Mouse (Mus musculus): ENCODE measurements around the gene Slc38a1. TPM values are rescaled to one million over a fixed set of nuclear protein-coding genes. Genes with fewer than 3 reads are reported as not detected.

Slc38a1 gene
- 100 to 1,000 TPM in 1 of 2 experiments, 10 to 100 TPM in 1; 98.2 to 103 TPM for total RNA-seq (2021)

DNA sequence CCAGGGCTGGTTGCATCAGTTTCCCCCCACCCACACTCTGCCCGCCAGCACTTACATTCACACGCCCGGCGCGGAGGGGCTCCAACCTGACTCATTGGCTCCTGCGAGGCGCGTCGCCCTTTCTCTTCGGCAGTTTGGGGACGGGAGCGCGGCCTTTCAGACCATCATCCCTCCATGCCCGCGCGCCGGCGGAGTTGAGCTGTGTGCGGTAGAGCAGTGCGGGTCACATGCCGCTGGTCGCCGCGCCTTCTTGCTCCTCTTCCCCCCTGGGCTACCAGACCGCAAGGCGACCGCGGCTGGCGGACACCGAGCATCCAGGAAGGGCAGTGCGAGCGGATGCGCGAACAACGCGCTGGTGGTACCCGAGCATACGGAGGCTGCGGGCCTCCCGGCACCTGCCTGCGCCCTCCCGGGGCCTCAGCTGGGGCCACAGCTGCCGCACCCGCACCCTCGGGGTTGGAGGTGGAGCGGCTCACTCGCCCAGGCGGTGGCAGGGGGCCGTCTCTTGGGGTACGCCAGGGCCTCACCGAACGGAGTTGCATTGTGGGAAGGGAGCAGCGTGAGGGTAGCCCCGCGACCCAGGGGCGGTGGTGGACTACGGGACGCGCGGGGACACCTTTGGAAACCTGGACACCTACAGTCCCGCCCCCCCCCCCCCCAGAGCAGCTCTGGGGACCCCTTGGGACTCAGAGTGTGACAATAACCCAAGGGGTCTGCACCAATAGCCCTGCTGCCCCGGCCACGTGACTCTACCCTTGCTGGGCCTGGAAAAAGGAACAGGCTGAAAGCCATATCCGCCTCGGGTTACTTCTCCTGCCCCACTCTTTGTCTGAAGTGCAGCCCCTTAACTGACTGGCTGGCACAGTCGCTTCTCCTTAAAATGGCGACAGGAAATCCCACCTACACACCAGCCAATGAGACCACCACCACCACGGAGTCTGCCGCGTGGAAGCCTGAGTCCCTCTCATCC is at the start of gene Slc38a1:
Gene Slc38a1 (minus strand): TSS at position 478 of the 970 bp plus-strand sequence.
- intact Hi-C loops (cut with DNase I), result loop anchor here (5.0 kb wide), 1 partner anchor 180 kb away; the partner anchor contains the start of gene Scaf11

DNA sequence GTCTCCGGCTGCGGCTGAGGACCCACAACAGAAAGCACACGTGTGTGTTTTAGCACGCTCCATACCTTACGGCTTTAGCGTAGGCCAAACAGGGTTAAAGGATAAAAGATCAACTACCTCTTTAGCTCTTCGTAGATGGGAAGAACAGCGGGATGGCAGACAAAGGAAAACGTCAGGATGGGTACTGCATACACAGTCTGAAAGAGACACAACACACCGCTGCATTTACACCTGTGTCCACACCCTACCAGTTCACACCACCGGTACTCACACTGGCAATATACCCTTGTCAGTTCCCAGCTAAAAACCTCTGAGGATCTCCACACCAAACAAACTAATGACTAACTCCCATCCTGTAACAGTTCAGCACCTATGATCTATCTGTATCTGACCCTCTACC is 49.7 kb upstream of the Slc38a1 start:
- no peak for DNase-seq (ENCODE audit: low spot score in 2 of 2)
- intact Hi-C loops (cut with DNase I), result no loop called here

More for the DNA sequence above, at the start of gene Slc38a1:
- DNase-seq (ENCODE audit: low spot score in 2 of 2), result peak; percentile 59

DNA sequence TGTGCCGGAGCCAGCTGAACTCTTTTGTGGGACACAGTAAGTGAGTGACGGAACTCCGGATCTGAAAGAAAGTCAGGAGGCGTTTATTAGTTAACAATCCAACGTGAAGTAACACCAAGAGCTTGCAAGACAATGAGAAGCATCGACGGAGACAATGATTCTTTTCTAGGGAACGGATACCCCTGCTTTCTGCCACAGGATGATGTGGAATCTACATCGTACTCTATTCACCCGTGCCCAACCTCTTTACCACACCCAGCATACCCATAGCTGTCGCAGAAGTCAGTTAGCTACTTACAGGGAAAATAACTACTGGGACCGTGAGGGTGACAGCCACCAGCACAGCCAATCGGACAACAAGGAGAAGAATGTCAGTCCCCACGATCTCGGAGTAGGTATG is 48.7 kb upstream of the Slc38a1 start:
- no peak for DNase-seq (ENCODE audit: low spot score in 2 of 2)
- intact Hi-C loops (cut with DNase I), result no loop called here

DNA sequence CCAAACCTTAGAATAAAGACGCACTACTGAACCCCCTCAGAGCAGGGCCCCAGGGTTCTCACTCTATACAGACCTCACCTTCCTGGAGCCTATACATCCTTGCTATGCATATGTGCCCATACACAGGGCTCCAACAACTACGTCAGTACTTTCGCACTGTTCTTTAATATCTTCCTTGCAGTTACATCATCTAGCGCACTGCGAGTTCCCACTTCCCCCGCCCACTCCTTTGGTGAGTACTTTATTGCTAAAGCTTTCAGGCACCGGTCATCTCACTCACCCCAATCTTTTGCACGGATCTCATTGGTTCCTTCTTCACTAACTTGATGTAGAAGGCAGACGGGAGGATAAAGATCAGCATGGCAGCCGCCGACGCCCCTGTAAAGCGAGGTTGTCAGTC is 48.1 kb upstream of the Slc38a1 start:
- intact Hi-C loops (cut with DNase I), result no loop called here

DNA sequence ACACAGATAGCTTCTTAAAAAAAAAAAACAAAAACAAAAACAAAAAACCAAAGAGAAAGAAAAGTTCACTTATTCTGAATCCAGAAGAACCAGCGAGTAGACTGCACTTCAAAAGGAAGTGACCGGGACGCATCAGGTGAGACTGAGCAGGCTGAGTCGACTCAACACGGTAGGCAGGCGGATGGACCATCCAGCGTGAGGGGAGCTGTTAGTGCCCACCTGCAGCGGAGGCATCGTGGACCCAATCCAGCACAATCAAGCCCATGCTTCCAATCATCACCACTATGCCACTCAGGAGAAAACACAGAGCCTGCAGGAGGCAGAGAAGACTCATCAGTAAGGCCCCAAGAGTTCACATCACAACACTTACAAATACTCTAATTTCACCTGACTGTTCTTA is 47.2 kb upstream of the Slc38a1 start:
- DNase-seq (ENCODE audit: low spot score in 2 of 2), result no peak
- intact Hi-C loops (cut with DNase I), result no loop called here

More for the DNA sequence above, 48.1 kb upstream of the Slc38a1 start:
- peak in 1 of 2 experiments; percentile 41 for DNase-seq (ENCODE audit: low spot score in 2 of 2)

DNA sequence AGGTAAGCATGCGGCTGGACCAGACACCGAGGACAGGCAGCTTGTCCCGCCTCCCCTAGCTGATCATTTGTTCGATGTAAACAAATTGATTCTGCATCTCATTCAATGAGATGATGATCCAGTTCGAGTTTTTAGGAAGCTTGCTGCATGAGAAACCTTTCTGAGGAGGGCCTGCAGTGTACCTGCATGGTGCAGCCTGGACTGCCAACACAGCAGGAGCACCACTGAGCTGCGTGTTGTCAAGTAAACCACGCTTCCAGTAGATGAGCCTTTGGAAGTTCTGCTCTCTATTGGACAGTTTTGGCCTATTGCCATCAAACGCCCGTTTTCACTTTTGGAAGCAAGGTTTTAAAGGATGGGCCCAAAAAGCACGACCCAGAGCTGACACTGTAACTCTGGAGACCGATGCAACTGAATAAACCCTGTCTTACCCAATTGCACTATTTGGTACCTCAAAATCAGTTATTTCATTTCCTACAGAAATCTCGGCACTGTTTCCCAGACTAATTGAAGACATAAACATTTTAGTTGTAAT is 46.1 kb upstream of the Slc38a1 start:
- intact Hi-C loops (cut with DNase I), result no loop called here
- no peak for DNase-seq (ENCODE audit: low spot score in 2 of 2)

DNA sequence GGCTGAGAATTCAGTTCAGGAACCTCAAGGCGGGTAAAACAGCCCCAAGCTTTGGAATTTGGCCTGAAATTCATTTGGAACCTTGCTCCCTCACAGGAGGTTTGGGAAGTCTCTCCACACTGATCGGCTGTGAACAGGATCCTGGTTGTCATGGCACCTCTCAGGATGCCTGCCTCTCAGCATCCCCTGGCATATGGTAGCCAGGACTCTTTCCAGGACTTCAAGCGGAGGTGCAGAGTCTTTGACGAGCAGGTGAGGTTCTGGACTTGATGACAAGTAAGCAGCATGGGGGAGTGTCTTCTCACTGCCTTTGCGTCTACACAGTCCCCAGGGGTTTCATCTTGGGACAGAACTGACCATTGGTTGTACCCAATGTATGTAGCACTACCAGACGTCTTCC is 45.3 kb upstream of the Slc38a1 start:
- no peak for DNase-seq (ENCODE audit: low spot score in 2 of 2)
- intact Hi-C loops (cut with DNase I), result no loop called here

DNA sequence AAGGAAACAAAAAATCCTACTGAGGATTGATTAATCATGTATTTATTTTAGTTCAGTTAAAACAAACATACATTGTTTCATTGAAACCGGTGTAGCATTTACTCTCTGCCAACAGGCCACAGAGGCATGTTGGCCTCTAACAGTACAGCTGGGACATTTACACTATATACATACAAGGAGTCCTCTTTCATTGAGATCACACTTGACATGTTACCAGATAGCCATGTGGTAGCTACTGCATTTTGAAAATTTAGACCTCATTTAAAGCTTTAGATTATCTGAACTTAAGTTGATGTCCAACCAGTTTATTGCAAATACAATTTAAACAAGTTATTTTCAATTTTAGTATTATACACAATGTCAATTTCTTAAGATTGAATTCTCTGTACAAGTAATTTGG is 44.7 kb upstream of the Slc38a1 start:
- DNase-seq (ENCODE audit: low spot score in 2 of 2), result no peak
- intact Hi-C loops (cut with DNase I), result no loop called here

DNA sequence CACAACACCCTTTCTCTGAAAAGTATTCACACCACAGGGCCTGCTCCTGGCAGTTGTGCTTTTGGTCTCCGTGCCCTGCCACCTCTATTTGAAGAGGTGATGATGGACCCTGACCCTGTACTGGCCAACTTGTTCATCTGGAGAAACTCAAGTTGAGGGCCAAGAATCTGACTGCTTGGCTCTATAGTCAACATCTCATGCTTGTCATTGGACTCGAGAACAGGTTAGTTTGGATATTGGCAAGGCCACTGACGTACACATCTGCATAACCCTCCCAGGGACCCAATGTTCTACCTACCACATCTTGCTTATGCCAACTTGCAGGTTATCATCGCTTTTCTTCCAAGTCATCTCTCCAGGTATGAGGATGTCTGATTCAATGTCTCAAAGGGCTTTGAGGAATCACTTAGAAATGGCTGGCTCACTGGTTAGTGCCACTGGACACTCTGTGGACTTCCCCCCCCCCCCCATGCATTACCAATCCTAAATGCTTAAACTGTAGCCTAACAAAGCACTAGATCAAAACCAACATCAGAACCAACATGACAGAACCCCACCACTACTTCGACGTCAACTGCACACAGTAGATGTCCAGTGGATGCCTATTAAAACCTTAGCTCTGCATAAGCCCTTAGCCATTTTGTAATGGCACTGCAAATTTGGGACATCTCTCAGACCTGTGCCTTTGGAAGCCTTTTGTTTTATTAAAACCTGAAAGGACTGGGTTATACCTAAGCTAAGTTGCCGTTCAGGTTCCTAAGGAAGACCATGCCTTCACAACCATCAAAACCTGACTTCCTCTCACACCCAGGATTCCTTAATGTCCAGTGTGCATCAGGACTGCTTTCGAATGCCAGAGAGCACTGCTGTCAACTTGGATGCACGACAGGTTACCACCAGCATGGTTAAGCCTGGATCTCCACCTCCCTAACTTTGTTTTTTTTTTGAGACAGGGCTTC is 43.8 kb upstream of the Slc38a1 start:
- intact Hi-C loops (cut with DNase I), result no loop called here
- DNase-seq (ENCODE audit: low spot score in 2 of 2), result no peak

DNA sequence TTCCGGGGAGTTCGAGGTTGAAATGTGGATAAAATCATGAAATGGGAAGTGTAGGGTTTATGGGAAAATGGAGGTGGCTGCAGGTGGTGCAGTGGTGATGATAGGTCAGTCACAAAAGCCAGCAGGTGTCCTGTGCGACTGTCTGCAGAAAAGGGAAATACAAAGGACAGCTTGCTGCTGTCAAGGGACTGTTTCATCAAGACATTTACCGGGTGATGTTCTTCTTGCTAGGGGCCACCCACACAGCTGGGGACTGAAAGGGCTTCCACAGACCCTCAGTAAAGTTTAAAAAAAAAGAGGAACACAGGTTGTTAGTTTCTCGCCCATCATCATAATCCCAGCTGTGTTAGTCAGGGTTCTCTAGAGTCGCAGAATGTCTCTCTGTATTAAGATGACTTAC is 42.6 kb upstream of the Slc38a1 start:
- DNase-seq (ENCODE audit: low spot score in 2 of 2), result no peak
- intact Hi-C loops (cut with DNase I), result no loop called here

DNA sequence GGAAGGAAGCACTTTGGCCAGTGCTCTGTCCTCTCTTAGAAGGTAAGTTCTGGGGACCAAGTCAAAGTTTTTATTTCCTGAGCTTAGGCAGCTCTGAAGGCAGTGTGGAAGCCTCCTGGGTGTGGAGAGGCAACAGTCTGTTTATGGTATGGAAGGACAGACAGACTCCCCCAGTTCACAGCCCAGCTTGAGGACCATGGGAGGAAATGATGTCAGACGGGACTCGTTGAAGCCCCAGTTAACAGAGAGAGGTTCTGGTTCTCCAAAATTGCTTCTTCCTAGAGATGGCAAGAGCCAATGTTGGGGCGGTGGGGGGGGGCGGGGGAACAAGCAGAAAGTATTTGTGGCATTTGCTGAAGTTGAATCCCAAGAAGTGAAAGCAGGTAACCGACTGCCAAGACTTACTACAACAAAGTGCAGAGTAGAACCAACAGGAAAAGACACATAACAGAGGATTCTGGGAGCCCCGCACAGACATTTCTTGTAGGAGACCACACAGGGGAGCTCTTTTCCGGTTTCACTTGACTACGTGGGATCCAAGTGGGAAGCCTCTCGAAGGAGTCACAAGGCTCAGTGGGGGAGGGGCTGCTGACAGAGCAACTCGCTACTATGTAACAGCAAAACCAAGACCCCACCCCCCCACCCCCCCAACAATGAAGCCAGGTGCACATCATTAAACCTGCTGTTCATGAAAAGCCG is 41.6 kb upstream of the Slc38a1 start:
- DNase-seq (ENCODE audit: low spot score in 2 of 2), result peak in 1 of 2 experiments; percentile 64

DNA sequence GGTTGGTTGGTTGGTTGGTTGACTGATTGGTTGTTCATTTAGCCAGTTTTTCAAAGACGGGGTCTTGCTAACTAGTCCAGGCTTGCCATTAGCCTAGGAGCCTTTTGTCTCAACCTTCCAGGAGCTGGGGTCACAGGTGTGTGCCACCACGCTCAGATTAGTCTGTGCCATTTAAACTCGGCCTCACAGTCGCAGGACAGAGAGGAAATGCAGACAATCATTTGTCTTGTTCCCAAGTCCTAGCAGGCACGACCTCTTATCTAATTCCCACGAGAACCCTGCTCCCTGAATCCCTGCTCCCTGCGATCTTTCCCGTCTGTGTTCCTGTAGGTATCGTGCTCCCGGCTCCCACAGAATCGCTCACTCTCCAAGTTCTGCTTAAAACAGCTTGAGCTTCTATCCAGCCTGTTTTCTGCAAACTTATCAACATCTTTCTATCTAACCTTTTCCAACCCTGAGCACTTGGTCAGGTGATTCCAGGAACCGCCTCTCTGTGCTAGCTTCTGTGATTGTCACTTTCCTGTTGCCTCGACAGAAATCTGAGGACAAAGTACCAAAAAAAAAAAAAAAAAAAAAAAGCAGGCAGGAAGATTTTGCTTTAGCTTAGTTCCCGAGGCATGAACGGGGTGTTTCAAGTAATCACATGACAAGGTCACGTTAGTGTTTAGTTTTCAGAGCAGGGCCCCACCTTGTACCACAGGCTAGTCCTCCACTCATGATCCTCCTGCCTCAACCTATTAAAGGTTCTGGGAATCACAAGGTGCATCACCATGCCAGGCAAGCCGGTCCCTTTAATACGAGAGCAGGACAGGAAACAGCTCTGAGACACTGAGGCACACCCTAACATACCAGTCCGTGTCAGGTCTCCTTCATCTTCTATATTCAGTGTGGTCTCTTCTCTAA is 36.4 kb upstream of the Slc38a1 start:
- DNase-seq (ENCODE audit: low spot score in 2 of 2), result no peak
- intact Hi-C loops (cut with DNase I), result loop anchor here (10.0 kb wide), 1 partner anchor 456 kb away; no protein-coding TSS in a partner anchor

More for the DNA sequence above, 41.6 kb upstream of the Slc38a1 start:
- intact Hi-C loops (cut with DNase I), result no loop called here

DNA sequence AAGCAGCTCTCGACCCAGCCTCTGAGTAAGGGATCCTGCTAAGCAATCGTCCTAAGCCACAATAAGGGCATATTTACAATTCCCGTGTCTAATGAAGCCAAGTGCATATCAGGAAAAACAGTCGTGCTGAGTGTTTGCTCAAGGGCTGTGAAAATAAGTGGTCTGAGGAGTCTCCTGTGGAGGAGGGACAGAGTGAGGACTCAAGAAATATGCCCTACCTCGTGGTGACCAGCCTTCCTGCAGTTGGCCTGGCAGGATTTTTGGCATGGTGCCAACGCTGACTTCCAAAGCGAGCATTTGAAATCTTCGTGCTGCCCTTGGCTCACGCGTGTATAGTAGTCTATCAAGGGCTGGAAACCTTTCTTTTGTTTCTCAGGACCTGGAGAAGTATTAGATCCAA is 33.8 kb upstream of the Slc38a1 start:
- intact Hi-C loops (cut with DNase I), result loop anchor here (10.0 kb wide), 1 partner anchor 458 kb away; no protein-coding TSS in a partner anchor
- no peak for DNase-seq (ENCODE audit: low spot score in 2 of 2)

DNA sequence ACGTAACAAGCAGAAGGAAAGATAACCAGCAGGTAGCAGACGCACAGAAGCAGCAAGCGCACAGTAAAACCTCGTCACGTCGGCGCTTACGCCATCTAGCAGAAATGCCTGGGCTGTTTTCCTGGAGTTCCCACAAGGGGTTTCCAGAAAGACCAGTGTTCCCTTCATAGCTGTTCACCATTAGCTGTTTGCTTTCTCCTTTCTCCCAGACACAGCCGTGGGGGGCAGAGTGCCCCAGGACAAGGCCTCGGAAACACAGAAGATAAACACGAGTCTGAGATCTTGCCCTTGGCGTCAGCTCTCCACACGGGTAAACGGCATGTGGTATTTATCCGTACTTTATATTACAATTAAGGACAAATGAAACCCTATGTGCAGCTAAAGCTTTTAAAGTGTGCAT is 33.0 kb upstream of the Slc38a1 start:
- no peak for DNase-seq (ENCODE audit: low spot score in 2 of 2)
- intact Hi-C loops (cut with DNase I), result loop anchor here (10.0 kb wide), 1 partner anchor 459 kb away; no protein-coding TSS in a partner anchor

DNA sequence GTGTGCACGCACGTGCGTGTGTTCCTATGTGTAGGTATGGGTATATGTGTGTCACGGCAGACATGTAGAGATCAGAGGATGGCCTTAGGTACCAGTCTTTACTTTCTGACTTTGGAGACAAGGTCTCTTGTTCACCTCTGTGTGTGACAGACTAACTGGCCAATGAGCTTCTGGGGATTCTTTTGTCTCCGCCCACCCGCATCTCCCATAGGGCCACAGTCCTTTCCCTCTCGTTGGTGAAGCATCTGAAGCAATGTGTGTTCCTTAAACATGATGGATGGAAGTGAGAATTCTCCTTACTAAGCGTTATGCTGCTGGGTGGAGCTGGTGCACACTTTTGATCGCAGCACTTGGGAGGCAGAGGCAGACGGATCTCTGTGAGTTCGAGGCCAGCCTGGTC is 32.3 kb upstream of the Slc38a1 start:
- no peak for DNase-seq (ENCODE audit: low spot score in 2 of 2)
- intact Hi-C loops (cut with DNase I), result loop anchor here (10.0 kb wide), 1 partner anchor 460 kb away; no protein-coding TSS in a partner anchor

DNA sequence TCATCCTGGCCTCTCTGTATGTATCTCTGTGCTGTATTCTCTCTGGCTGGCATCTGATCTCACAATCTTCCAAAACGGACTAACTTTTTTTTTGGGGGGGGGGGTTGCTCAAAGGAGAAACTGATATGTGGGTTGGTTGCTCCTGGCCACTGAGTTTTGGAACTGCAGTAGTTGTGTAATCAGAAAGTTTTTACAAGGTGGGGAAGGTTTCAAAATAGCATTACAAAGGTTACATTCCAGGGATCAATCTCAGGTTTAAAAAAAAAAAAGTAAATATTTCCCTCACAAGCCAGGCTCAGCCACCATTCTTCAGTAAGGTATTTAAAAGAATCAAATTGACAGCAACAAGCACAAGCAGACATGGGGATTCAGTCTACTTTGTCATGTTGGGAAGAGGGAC is 31.4 kb upstream of the Slc38a1 start:
- intact Hi-C loops (cut with DNase I), result loop anchor here (10.0 kb wide), 1 partner anchor 461 kb away; no protein-coding TSS in a partner anchor
- no peak for DNase-seq (ENCODE audit: low spot score in 2 of 2)

DNA sequence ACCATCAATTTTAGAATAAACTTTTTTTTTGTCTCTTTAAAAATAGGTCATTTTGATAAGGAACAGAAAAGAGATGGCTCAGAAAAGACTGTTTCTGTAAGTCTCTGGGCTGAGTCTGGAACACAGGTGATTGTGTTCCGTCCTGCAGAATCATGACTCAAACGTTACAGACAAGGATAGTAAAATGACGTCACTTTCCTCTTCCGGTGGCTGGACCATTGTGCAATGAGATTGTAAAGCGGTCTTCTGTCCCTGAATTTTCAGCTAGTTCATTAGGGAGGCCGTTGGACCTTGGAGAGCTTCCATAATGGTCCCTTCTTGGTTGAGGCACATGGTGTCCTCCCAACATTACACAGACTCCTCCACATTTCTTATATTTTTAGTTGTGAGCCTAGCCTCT is 27.0 kb upstream of the Slc38a1 start:
- intact Hi-C loops (cut with DNase I), result loop anchor here (10.0 kb wide), 1 partner anchor 465 kb away; no protein-coding TSS in a partner anchor
- no peak for DNase-seq (ENCODE audit: low spot score in 2 of 2)

DNA sequence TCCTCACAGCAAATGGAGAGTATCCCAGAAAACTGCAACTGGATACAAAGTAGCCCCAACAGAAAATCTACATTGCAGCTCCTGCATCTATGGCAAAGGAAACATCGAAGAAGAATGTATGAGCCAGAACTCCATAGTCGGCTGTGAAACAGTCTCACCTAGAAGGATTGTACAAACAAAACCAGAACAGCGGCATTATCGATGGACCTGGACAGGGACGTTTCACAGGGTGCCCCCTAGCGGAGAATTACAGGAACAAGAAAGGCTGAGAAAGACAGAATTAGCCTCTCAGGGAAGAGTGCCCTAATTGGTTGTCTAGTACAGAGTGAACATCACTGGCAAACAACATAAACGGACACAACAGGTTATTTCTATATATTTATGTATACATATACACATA is 23.9 kb upstream of the Slc38a1 start:
- DNase-seq (ENCODE audit: low spot score in 2 of 2), result peak; percentile 62 to 72
- intact Hi-C loops (cut with DNase I), result loop anchor here (1.0 to 2.0 kb wide), 2 partner anchors 119 to 124 kb away; no protein-coding TSS in a partner anchor
